Mouse (Mus musculus): ENCODE results near the gene 1810046K07Rik. TPM values are rescaled to one million over a fixed set of nuclear protein-coding genes. Genes with fewer than 3 reads are reported as not detected.

1810046K07Rik gene
- polyA plus RNA-seq, 1 experiment from 2014 or later, result not detected

DNA sequence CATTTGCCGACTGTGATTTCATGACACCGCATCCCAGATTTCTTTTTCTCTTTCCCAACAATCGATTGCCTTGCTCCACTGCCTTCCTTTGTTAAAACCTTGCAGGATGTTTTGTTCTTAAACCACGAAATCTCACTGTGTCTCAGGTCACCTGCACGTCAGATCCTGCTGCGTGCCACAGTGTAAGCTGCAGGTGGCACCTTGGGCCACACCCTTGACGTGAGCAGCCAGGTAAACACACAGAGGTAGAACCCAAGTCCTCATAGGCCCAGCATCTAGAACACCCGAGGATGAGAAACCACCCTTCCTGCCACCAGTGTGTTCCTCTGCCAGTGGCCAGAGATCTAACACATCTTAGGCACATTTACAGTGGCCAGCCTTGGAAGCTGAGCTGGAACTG, 57.6 kb downstream of the 1810046K07Rik start:
- WGBS, result 82% methylated on average over 8 of the region's 8 CpGs
- H3K4me2 ChIP-seq (ENCODE audit: low read length), result no peak overlapping the region
- H3K4me3 ChIP-seq (replicated peaks; ENCODE audit: low read depth, low read length), result no peak overlapping the region
- no peaks in the 10 kb centered on the region for H3K27me3 ChIP-seq (ENCODE audit: insufficient read depth, low read length)
- no peaks in the 10 kb centered on the region for H3K9me3 ChIP-seq (replicated peaks; ENCODE audit: low read length)
- DNase-seq (ENCODE audit: low spot score) (no peak), ATAC-seq (replicated peaks; ENCODE audit: low FRiP score, low read depth) (no peak)
- TF ChIP-seq CTCF (IDR thresholded peaks at IDR 0.05; ENCODE audit: low read depth), result no peak
- H3K27ac ChIP-seq, result no peak overlapping the region
- no peaks in the 10 kb centered on the region for H3K4me1 ChIP-seq (replicated peaks; ENCODE audit: insufficient read depth, low read length)
- no peak overlapping the region for H3K9ac ChIP-seq (ENCODE audit: low read depth, low read length)
- H3K36me3 ChIP-seq (ENCODE audit: insufficient read depth, low read length), result no peaks in the 10 kb centered on the region

DNA sequence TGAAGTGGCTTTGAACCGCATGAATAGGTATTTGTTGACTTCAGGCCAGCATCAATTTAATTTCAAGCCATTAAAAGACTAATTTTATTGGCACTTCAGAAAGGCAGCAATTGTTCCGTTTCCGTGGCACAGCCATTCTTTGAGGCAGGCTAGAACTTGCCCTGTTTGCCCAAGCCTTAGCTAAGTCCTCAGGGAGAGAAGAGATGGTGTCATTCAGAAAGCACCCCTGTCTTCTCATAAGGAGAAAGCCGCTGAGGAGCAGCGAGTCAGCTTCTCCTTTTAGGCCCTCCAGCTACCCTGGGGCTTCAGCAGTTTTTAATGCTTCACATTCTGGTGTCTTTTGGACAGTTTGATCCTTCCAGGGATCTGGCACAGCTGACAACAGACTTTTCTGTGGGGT, 59.9 kb downstream of the 1810046K07Rik start:
- no peak for TF ChIP-seq CTCF (IDR thresholded peaks at IDR 0.05; ENCODE audit: low read depth)
- ATAC-seq (replicated peaks; ENCODE audit: low FRiP score, low read depth) (no peak), DNase-seq (ENCODE audit: low spot score) (no peak)
- Histone ChIP-seq H3K9ac (ENCODE audit: low read depth, low read length) (no peak overlapping the region), H3K4me1 (replicated peaks; ENCODE audit: insufficient read depth, low read length) (no peaks in the 10 kb centered on the region), H3K4me3 (replicated peaks; ENCODE audit: low read depth, low read length) (no peak overlapping the region), H3K36me3 (ENCODE audit: insufficient read depth, low read length) (no peaks in the 10 kb centered on the region), H3K27me3 (ENCODE audit: insufficient read depth, low read length) (no peaks in the 10 kb centered on the region), H3K4me2 (ENCODE audit: low read length) (no peak overlapping the region), H3K27ac (no peak overlapping the region), H3K9me3 (replicated peaks; ENCODE audit: low read length) (no peaks in the 10 kb centered on the region)
- WGBS, result 72% methylated on average over 5 of the region's 5 CpGs

DNA sequence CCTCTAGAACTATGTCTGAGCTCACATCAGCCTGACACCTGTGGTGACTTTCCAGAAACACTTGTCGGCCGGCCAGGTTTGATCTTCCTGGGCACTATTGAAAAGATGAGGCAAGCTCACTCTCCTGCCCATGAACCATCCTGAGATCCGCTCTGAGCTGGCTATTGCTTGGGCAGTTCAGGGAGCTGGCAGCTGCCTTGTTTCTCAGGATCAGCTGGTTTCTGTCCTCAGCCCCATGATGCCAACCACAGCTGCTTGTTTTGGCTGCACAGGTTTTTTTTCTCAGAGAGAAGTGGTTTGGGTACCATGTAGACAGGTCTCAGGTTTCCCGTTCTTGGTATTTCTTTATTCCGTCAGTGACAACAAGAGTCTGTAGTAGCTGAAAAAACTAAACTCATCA, 70.3 kb downstream of the 1810046K07Rik start:
- H3K9ac ChIP-seq (ENCODE audit: low read depth, low read length), result no peak overlapping the region
- H3K4me1 ChIP-seq (replicated peaks; ENCODE audit: insufficient read depth, low read length), result 0 out of 2 replicates have a peak, but pooled peaks cover 4% of the 10 kb centered on the region
- no peaks in the 10 kb centered on the region for H3K9me3 ChIP-seq (replicated peaks; ENCODE audit: low read length)
- no peaks in the 10 kb centered on the region for H3K36me3 ChIP-seq (ENCODE audit: insufficient read depth, low read length)
- H3K4me2 ChIP-seq (ENCODE audit: low read length), result no peak overlapping the region
- no peak overlapping the region for H3K4me3 ChIP-seq (replicated peaks; ENCODE audit: low read depth, low read length)
- no peak for DNase-seq (ENCODE audit: low spot score)
- 77% methylated on average over 5 of the region's 5 CpGs for WGBS
- no peak for ATAC-seq (replicated peaks; ENCODE audit: low FRiP score, low read depth)
- H3K27me3 ChIP-seq (ENCODE audit: insufficient read depth, low read length), result no peaks in the 10 kb centered on the region
- TF ChIP-seq CTCF (IDR thresholded peaks at IDR 0.05; ENCODE audit: low read depth), result no peak
- H3K27ac ChIP-seq, result no peak overlapping the region

DNA sequence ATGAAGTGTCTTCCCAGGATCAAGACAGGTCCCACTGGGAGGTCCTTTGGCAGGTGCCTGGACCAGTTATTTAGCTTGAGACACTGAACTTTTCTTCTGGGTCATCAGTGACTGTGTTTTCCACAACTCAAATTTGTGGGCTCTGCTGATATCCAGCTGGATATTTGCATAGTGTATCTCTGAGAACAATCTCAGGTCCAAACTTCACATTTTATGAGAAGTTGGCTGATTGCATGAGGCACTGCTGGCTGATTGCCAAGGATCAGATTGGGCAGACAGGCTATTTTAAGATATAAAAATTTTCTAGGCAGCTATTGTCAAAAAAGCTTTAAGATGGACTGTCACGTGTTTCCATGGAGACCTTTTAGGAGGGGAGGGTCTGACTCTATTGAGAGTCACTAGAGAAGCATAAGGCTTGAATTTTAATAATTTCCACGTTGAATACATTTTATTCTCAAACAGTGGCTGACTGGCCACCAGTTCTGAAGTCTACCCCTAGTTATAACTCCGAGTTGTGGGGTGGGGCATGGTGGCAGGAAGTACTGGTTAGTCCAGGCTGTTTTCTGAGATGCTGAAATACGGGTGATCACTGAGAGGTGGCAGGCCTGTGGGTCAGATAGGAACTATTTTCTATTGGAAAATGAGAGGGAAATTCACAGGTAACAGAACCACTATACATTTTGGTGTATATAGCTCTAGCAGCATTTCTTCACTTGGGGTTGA, 71.8 kb downstream of the 1810046K07Rik start:
- Histone ChIP-seq H3K27me3 (ENCODE audit: insufficient read depth, low read length) (no peaks in the 10 kb centered on the region), H3K9me3 (replicated peaks; ENCODE audit: low read length) (no peaks in the 10 kb centered on the region), H3K4me3 (replicated peaks; ENCODE audit: low read depth, low read length) (no peak overlapping the region), H3K36me3 (ENCODE audit: insufficient read depth, low read length) (no peaks in the 10 kb centered on the region), H3K27ac (no peak overlapping the region), H3K9ac (ENCODE audit: low read depth, low read length) (no peak overlapping the region), H3K4me2 (ENCODE audit: low read length) (no peak overlapping the region), H3K4me1 (replicated peaks; ENCODE audit: insufficient read depth, low read length) (no peaks in the 10 kb centered on the region)
- DNase-seq (ENCODE audit: low spot score), result no peak
- 58% methylated on average over 4 of the region's 4 CpGs for WGBS
- ATAC-seq (replicated peaks; ENCODE audit: low FRiP score, low read depth), result no peak
- no peak for TF ChIP-seq CTCF (IDR thresholded peaks at IDR 0.05; ENCODE audit: low read depth)

Other genes with a start within 250 kb of the 1810046K07Rik start
- 0.14 TPM in 1 of 2 replicates, not detected in the other for gene 4833427G06Rik, start 226.8 kb downstream of the 1810046K07Rik start, polyA plus RNA-seq (2015; fragmentation: Nextera tagmentation; extraction: Ambion mirVana)
- gene Gm32742, start 163.4 kb downstream of the 1810046K07Rik start, polyA plus RNA-seq (2015; fragmentation: Nextera tagmentation; extraction: Ambion mirVana), result not detected in 2 replicates
- gene Pou2af1, start 115.2 kb downstream of the 1810046K07Rik start, polyA plus RNA-seq (2015; fragmentation: Nextera tagmentation; extraction: Ambion mirVana), result not detected in 2 replicates
- 4.2 and 4.8 TPM in 2 replicates for gene Colca2, start 50.3 kb downstream of the 1810046K07Rik start, polyA plus RNA-seq (2015; fragmentation: Nextera tagmentation; extraction: Ambion mirVana)